Mouse (Mus musculus) liver, embryonic 14.5 days (tissue): ENCODE results near the gene Bex6. TPM values are rescaled to one million over a fixed set of nuclear protein-coding genes. Genes with fewer than 3 reads are reported as not detected.

ENCODE experiments used
- ATAC-seq: fragments of 200-750 bp; cut with Nextera tagmentation; 2 replicates; pipeline ENCODE4 v1.8.0; 2017; ENCODE audit warnings: moderate number of reproducible peaks, mild to moderate bottlenecking, moderate library complexity; ENCODE audit not compliant: insufficient read depth
- DNase-seq, 3 experiments: peaks; one replicate each; pipeline ENCODE4 v3.0.0-alpha.2; 2012 to 2013; ENCODE audit warnings: low read depth in 3 of 3, low spot score in 3 of 3
- H3K27ac ChIP-seq: fragments of 300-500 bp; sonication (generic); 2 replicates; pipeline ENCODE4 v1.5.1; 2014; ENCODE audit warnings: moderate library complexity, mild to moderate bottlenecking, control low read depth, inconsistent platforms
- H3K27me3 ChIP-seq: fragments of 300-500 bp; sonication (generic); 2 replicates; pipeline ENCODE4 v1.6.1; 2014; ENCODE audit warnings: mild to moderate bottlenecking, low read length, moderate library complexity; ENCODE audit not compliant: control insufficient read depth, insufficient read depth
- H3K36me3 ChIP-seq: fragments of 300-500 bp; sonication (generic); replicated peaks from 2 replicates; pipeline ENCODE4 v1.6.1; 2014; ENCODE audit warnings: low read depth; ENCODE audit not compliant: control insufficient read depth, insufficient read depth
- H3K4me1 ChIP-seq, 2 experiments: fragments of 200-500 bp in 1 of 2; fragments of 300-500 bp in 1 of 2; sonication (generic) in 1 of 2; replicated peaks; 2 replicates each; pipeline ENCODE4 v1.6.1; 2012 to 2014; ENCODE audit warnings: antibody characterized with exemption in 1 of 2, inconsistent platforms in 1 of 2, low read length in 1 of 2; ENCODE audit not compliant: control insufficient read depth in 2 of 2, insufficient read depth in 2 of 2
- H3K4me2 ChIP-seq: fragments of 300-500 bp; sonication (generic); 2 replicates; pipeline ENCODE4 v1.6.1; 2014; ENCODE audit warnings: low read depth, mild to moderate bottlenecking, control low read depth, moderate library complexity
- H3K4me3 ChIP-seq, 2 experiments: fragments of 200-500 bp in 1 of 2; fragments of 300-500 bp in 1 of 2; sonication (generic) in 1 of 2; 2 replicates each; pipeline ENCODE4 v1.5.1; 2012 to 2014; ENCODE audit warnings: low read depth in 2 of 2, low read length in 2 of 2, mild to moderate bottlenecking in 2 of 2, control low read depth in 1 of 2, inconsistent platforms in 1 of 2, moderate library complexity in 1 of 2; ENCODE audit not compliant: insufficient read depth in 1 of 2
- H3K9ac ChIP-seq: fragments of 300-500 bp; sonication (generic); replicated peaks from 2 replicates; pipeline ENCODE4 v1.6.1; 2014; ENCODE audit warnings: mild to moderate bottlenecking, control low read depth, moderate library complexity
- H3K9me3 ChIP-seq: fragments of 300-500 bp; sonication (generic); 2 replicates; pipeline ENCODE4 v1.6.1; 2016; ENCODE audit warnings: low read length, mixed read lengths; ENCODE audit not compliant: control insufficient read depth
- CTCF ChIP-seq: IDR thresholded peaks from 2 replicates; pipeline ENCODE4 v1.5.1; 2016; ENCODE audit warnings: antibody characterized with exemption, low read depth, control low read depth
- EP300 ChIP-seq: IDR thresholded peaks from 2 replicates; pipeline ENCODE4 v1.6.1; 2016; ENCODE audit warnings: antibody characterized with exemption, low read depth
- whole genome bisulfite sequencing: fragments of 180-500 bp; shearing (Covaris S2); extraction: QIAGEN DNeasy Blood & Tissue Kit; methylation state at CpG from one replicate; pipeline ENCODE4 v1.1.7; 2014; ENCODE audit not compliant: insufficient replicate concordance; 5-methylcytosine and 5-hydroxymethylcytosine counted together
- polyA plus RNA-seq, 2 experiments: library from polyadenylated mRNA; depleted of rRNA in 1 of 2; stranded (reverse) in 1 of 2; unstranded in 1 of 2; fragments of >200 nt; fragmentation: Nextera tagmentation in 1 of 2; extraction: Ambion mirVana in 1 of 2; gene quantifications; 2 replicates each; pipeline versions ENCODE4 v1.2.1 to v1.2.3; 2012 to 2014

Bex6 gene
- polyA plus RNA-seq, 2 experiments, result 0.70 to 0.90 TPM

DNA sequence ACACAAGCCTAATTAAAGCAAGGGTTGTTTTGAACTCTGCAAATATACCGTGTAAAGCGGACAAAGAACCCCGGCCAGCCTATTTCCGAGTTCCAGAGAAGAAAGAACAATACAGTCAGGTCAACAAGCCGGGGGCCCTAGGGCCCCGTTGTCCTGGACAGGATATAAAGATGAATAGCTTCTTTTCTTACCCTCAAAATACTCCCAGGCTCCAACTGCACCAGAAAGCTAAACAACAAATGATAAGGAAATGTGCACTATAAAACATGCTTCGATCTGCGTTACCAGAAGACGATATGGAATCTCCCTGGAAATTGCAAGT is 21.3 kb downstream of the Bex6 start:
- Histone ChIP-seq H3K36me3 (no peaks in the 10 kb centered on the region), H3K9ac (0 out of 2 replicates have a peak overlapping the region, but pooled peaks have one; percentile 13), H3K9me3 (no peaks in the 10 kb centered on the region), H3K4me3 (peak overlapping the region in 1 of 2 experiments; percentile 39; a peak in 2 of 4 replicates), H3K4me2 (peak overlapping the region; percentile 11; the same call in 1 of the 2 replicates), H3K4me1 (no peaks in the 10 kb centered on the region), H3K27me3 (no peaks in the 10 kb centered on the region), H3K27ac (no peak overlapping the region)
- DNase-seq (no peak), ATAC-seq (no peak)
- no peak for TF ChIP-seq EP300
- no peak for TF ChIP-seq CTCF
- 72% methylated on average over 9 of the region's 9 CpGs for WGBS

DNA sequence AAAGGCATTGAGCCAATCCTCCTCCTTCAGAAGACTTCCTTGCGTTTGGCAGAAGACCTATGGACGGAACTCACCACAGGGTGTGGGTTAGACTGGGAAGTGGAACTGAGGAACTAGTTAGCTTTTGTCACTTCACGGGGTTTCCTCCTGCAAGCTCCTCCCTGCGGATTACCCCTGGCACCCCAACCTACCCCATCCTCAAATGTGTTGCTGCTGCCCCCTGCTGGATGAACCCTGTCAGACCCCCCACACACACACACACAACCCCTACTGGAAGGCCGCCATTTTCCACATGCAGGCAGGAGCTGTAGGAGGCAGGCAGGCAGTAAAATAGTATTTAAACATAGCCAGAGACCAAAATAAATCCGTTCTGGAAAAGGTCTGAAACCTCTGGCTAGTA is 23.1 kb downstream of the Bex6 start:
- Histone ChIP-seq H3K27me3 (no peaks in the 10 kb centered on the region), H3K4me2 (no peak overlapping the region), H3K9ac (no peak overlapping the region), H3K4me3 (no peak overlapping the region), H3K36me3 (no peaks in the 10 kb centered on the region), H3K4me1 (no peaks in the 10 kb centered on the region), H3K27ac (no peak overlapping the region), H3K9me3 (no peaks in the 10 kb centered on the region)
- DNase-seq, result peak; percentile 43 to 50 (median 43)
- TF ChIP-seq CTCF (peak; percentile 89), EP300 (no peak)
- ATAC-seq, result peak; percentile 53; the same call in 1 of the 2 replicates
- 25% methylated on average over 6 of the region's 6 CpGs for WGBS

DNA sequence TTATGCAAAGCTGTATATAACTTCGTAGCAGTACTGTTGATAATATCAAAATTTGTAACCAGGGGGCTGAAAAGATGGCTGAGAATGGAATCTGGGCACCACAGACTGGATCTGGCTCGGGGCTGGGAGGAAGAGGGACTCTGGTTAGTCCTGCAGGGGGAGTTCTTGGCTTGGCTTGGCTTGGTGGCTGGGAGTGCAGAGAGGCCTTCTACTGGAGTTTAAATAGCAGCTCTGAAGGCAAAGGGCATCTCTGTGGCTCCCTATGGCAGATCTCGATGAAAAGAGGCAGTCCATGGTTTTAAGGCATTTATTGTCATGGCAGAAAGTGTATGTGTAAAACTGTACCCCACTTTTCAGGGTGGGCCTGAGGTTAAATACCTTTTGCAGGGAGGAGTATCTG is 25.3 kb downstream of the Bex6 start:
- WGBS, result 39% methylated on average over 3 of the region's 3 CpGs
- H3K36me3 ChIP-seq, result no peaks in the 10 kb centered on the region
- DNase-seq, result no peak

DNA sequence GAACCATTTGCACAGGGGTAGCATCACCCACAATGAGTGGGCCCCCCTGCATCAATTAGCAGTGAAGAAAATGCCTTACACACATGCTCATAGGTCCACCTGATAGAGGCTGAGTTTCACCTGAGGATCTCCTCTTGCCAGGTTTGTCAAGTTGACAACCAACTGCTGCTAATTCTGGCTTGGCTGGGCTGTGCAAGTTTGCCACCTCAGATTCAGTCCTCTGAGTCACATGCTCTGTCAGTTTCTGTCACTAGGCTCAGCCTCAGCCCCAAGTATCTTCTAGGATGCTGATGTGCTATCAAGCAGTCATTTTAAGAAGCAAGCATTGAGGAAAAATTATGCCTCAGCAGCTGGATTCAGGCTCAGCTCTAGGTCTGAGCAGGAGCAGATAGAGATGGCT is 34.5 kb downstream of the Bex6 start:
- no peak overlapping the region for H3K9ac ChIP-seq
- no peaks in the 10 kb centered on the region for H3K27me3 ChIP-seq
- no peak overlapping the region for H3K4me3 ChIP-seq
- no peak for TF ChIP-seq CTCF
- TF ChIP-seq EP300, result no peak
- no peaks in the 10 kb centered on the region for H3K9me3 ChIP-seq
- no peak for ATAC-seq
- H3K4me2 ChIP-seq, result no peak overlapping the region
- no peak overlapping the region for H3K27ac ChIP-seq
- H3K4me1 ChIP-seq, result no peaks in the 10 kb centered on the region
- no peaks in the 10 kb centered on the region for H3K36me3 ChIP-seq
- no peak for DNase-seq

More for the DNA sequence above, 25.3 kb downstream of the Bex6 start:
- no peaks in the 10 kb centered on the region for H3K4me1 ChIP-seq
- TF ChIP-seq CTCF, result peak; percentile 52
- no peak for TF ChIP-seq EP300
- H3K9ac ChIP-seq, result no peak overlapping the region
- H3K4me2 ChIP-seq, result no peak overlapping the region
- H3K4me3 ChIP-seq, result no peak overlapping the region
- no peak for ATAC-seq
- H3K9me3 ChIP-seq, result no peaks in the 10 kb centered on the region
- H3K27ac ChIP-seq, result no peak overlapping the region
- H3K27me3 ChIP-seq, result no peaks in the 10 kb centered on the region

- no peak for ATAC-seq
- Histone ChIP-seq H3K9ac (no peak overlapping the region), H3K4me3 (no peak overlapping the region), H3K9me3 (no peaks in the 10 kb centered on the region), H3K4me1 (no peaks in the 10 kb centered on the region), H3K4me2 (no peak overlapping the region), H3K27ac (no peak overlapping the region), H3K36me3 (no peaks in the 10 kb centered on the region), H3K27me3 (no peaks in the 10 kb centered on the region)
- 60% methylated on average over 17 of the region's 17 CpGs for WGBS
- no peak for TF ChIP-seq CTCF
- TF ChIP-seq EP300, result no peak
- DNase-seq, result no peak
These were observed 35.4 kb downstream of the Bex6 start for GRCm38 (mm10) chr16:32214804-32215576.
